10 mouse cellular contexts compared by ENCODE assay signal in genomic region chr19:6288236-6288894, GRCm38 (mm10). TPM values are rescaled to one million over a fixed set of nuclear protein-coding genes. Genes with fewer than 3 reads are reported as not detected.
A peak's percentile ranks its signal among the peaks of the same experiment; 100 is the strongest.
DNase-seq lines count a peak whose midpoint lies in the region; ATAC-seq lines count a peak whose summit lies in the region.
"Had no signal": no experiment of that assay in that cellular context is flagged by ENCODE, and none has a peak within 500 bp of the region (broad histone marks: within the 10 kb centered on the region; RNA-seq: fewer than 3 reads in every experiment).

No protein-coding gene starts in this region.

- no peak for DNase-seq in lung, postnatal 36 days
- no peak for DNase-seq in gastrocnemius, postnatal 4 days (ENCODE audit: low spot score in 2 of 2)
- no peak for DNase-seq in embryo, embryonic 10.5 days (ENCODE audit: low spot score)

- 78% methylated on average over 13 of the region's 13 CpGs for WGBS in forebrain, embryonic 12.5 days
- 75% methylated on average over 13 of the region's 13 CpGs for WGBS in forebrain, embryonic 16.5 days
- 44% methylated on average over 13 of the region's 13 CpGs for WGBS in lung, embryonic 15.5 days
- WGBS in heart, embryonic 11.5 days (ENCODE audit: insufficient replicate concordance) = 73% methylated on average over 13 of the region's 13 CpGs
- 68% methylated on average over 13 of the region's 13 CpGs for WGBS in liver, embryonic 16.5 days (ENCODE audit: insufficient replicate concordance)

- ATAC-seq in forebrain, embryonic 12.5 days (ENCODE audit: low FRiP score) = no peak
- ATAC-seq in forebrain, embryonic 16.5 days = no peak
- no peak for ATAC-seq in lung, embryonic 15.5 days (ENCODE audit: borderline replicate concordance, extremely low read depth, low FRiP score, low TSS enrichment)
- no peak for ATAC-seq in heart, embryonic 11.5 days (replicated peaks; ENCODE audit: insufficient number of reproducible peaks, low FRiP score, low TSS enrichment)
- ATAC-seq in liver, embryonic 16.5 days (ENCODE audit: low read depth) = no peak
- ATAC-seq: forebrain, embryonic 14.5 days had no signal

- no peaks in the 10 kb centered on the region for H3K27me3 ChIP-seq in forebrain, embryonic 12.5 days
- H3K27me3 ChIP-seq in forebrain, embryonic 16.5 days (replicated peaks; ENCODE audit: control insufficient read depth, insufficient read depth, low read length) = no peaks in the 10 kb centered on the region
- H3K27me3 ChIP-seq in lung, embryonic 15.5 days = no peaks in the 10 kb centered on the region
- no peaks in the 10 kb centered on the region for H3K27me3 ChIP-seq in heart, embryonic 11.5 days (ENCODE audit: control insufficient read depth, insufficient read depth, low read length)
- no peaks in the 10 kb centered on the region for H3K27me3 ChIP-seq in liver, embryonic 16.5 days (ENCODE audit: control insufficient read depth, insufficient read depth, low read depth, low read length)
- H3K27me3 ChIP-seq: hindbrain, embryonic 15.5 days had no signal

- no peaks in the 10 kb centered on the region for H3K9me3 ChIP-seq in forebrain, embryonic 12.5 days
- no peaks in the 10 kb centered on the region for H3K9me3 ChIP-seq in forebrain, embryonic 16.5 days (ENCODE audit: control insufficient read depth, low read length)
- no peaks in the 10 kb centered on the region for H3K9me3 ChIP-seq in lung, embryonic 15.5 days
- no peaks in the 10 kb centered on the region for H3K9me3 ChIP-seq in heart, embryonic 11.5 days (replicated peaks; ENCODE audit: control insufficient read depth, low read length)
- no peaks in the 10 kb centered on the region for H3K9me3 ChIP-seq in liver, embryonic 16.5 days (replicated peaks; ENCODE audit: control insufficient read depth, low read length)
- H3K9me3 ChIP-seq: hindbrain, embryonic 15.5 days had no signal

- H3K9ac ChIP-seq in forebrain, embryonic 12.5 days = no peak overlapping the region; the same call in 1 of the 2 replicates
- H3K9ac ChIP-seq in forebrain, embryonic 16.5 days (replicated peaks; ENCODE audit: low read depth, low read length) = no peak overlapping the region
- H3K9ac ChIP-seq in lung, embryonic 15.5 days = no peak overlapping the region
- H3K9ac ChIP-seq in heart, embryonic 11.5 days (ENCODE audit: low read depth, low read length) = peak overlapping the region; percentile 54
- H3K9ac ChIP-seq in liver, embryonic 16.5 days (ENCODE audit: low read depth, low read length) = no peak overlapping the region
- H3K9ac ChIP-seq: hindbrain, embryonic 15.5 days had no signal

- no peak overlapping the region for H3K4me2 ChIP-seq in forebrain, embryonic 12.5 days
- H3K4me2 ChIP-seq in forebrain, embryonic 16.5 days (ENCODE audit: low read length) = no peak overlapping the region
- H3K4me2 ChIP-seq in lung, embryonic 15.5 days = peak overlapping the region; percentile 11; the same call in 1 of the 2 replicates
- no peak overlapping the region for H3K4me2 ChIP-seq in heart, embryonic 11.5 days
- H3K4me2 ChIP-seq in liver, embryonic 16.5 days (ENCODE audit: low read depth, low read length) = no peak overlapping the region
- H3K4me2 ChIP-seq: hindbrain, embryonic 15.5 days had no signal

- no peak overlapping the region for H3K4me3 ChIP-seq in forebrain, embryonic 12.5 days (replicated peaks)
- H3K4me3 ChIP-seq in forebrain, embryonic 16.5 days (replicated peaks; ENCODE audit: low read length) = no peak overlapping the region
- H3K4me3 ChIP-seq in lung, embryonic 15.5 days = no peak overlapping the region
- H3K4me3 ChIP-seq in heart, embryonic 11.5 days (ENCODE audit: low read depth, low read length) = no peak overlapping the region
- H3K4me3 ChIP-seq in liver, embryonic 16.5 days (ENCODE audit: low read depth, low read length) = no peak overlapping the region
- H3K4me3 ChIP-seq: hindbrain, embryonic 15.5 days had no signal

- H3K4me1 ChIP-seq in forebrain, embryonic 12.5 days = peaks cover 4% of the 10 kb centered on the region; the same call in 1 of the 2 replicates
- no peaks in the 10 kb centered on the region for H3K4me1 ChIP-seq in forebrain, embryonic 16.5 days (replicated peaks; ENCODE audit: control insufficient read depth, insufficient read depth, low read length)
- peaks cover 51% of the 10 kb centered on the region for H3K4me1 ChIP-seq in lung, embryonic 15.5 days
- peaks cover 66% of the 10 kb centered on the region for H3K4me1 ChIP-seq in heart, embryonic 11.5 days (ENCODE audit: control insufficient read depth, insufficient read depth, low read length)
- peaks cover 87% of the 10 kb centered on the region for H3K4me1 ChIP-seq in liver, embryonic 16.5 days (ENCODE audit: control insufficient read depth, low read depth, low read length)

- peaks cover 77% of the 10 kb centered on the region for H3K36me3 ChIP-seq in forebrain, embryonic 12.5 days (replicated peaks)
- peaks cover 3% of the 10 kb centered on the region for H3K36me3 ChIP-seq in forebrain, embryonic 16.5 days (ENCODE audit: control insufficient read depth, insufficient read depth)
- H3K36me3 ChIP-seq in lung, embryonic 15.5 days = peaks cover 21% of the 10 kb centered on the region
- H3K36me3 ChIP-seq in heart, embryonic 11.5 days (ENCODE audit: control insufficient read depth, insufficient read depth, low read length) = no peaks in the 10 kb centered on the region; the same call in 1 of the 2 replicates
- H3K36me3 ChIP-seq in liver, embryonic 16.5 days (ENCODE audit: control insufficient read depth, insufficient read depth) = peaks cover 7% of the 10 kb centered on the region; the same call in 1 of the 2 replicates

- 0 out of 2 replicates have a peak overlapping the region, but pooled peaks have one; percentile 36 for H3K27ac ChIP-seq in forebrain, embryonic 12.5 days
- no peak overlapping the region for H3K27ac ChIP-seq in forebrain, embryonic 16.5 days (ENCODE audit: low read length)
- H3K27ac ChIP-seq in lung, embryonic 15.5 days = peak overlapping the region; percentile 84
- peak overlapping the region; percentile 57 for H3K27ac ChIP-seq in heart, embryonic 11.5 days (ENCODE audit: low read depth, low read length)
- peak overlapping the region; percentile 27; the same call in 1 of the 2 replicates for H3K27ac ChIP-seq in liver, embryonic 16.5 days (ENCODE audit: low read length)
- H3K27ac ChIP-seq: hindbrain, embryonic 15.5 days had no signal

RNA-seq across cellular contexts. Expression of gene Ehd1, which starts 11.8 kb away (rescaled TPM):
- 86.6 and 89.0 TPM in 2 replicates for polyA plus RNA-seq in forebrain, embryonic 12.5 days (2016; fragmentation: Nextera tagmentation; extraction: Ambion mirVana)
- 105 and 106 TPM in 2 replicates for polyA plus RNA-seq in forebrain, embryonic 16.5 days (2015; fragmentation: Nextera tagmentation; extraction: Ambion mirVana)
- 66.7 and 76.1 TPM in 2 replicates for polyA plus RNA-seq in lung, embryonic 15.5 days (2015; fragmentation: Nextera tagmentation; extraction: Ambion mirVana)
- 70.0 and 82.8 TPM in 2 replicates for polyA plus RNA-seq in heart, embryonic 11.5 days (2014; fragmentation: Nextera tagmentation; extraction: Ambion mirVana)
- polyA plus RNA-seq in liver, embryonic 16.5 days (2015; fragmentation: Nextera tagmentation; extraction: Ambion mirVana) = 62.1 and 68.6 TPM in 2 replicates
- total RNA-seq in gastrocnemius, postnatal 4 days (2021) = 10 to 100 TPM; 91.3 to 93.9 TPM

RNA-seq across cellular contexts. Expression of gene Cdc42bpg, which starts 17.9 kb away (rescaled TPM):
- 0.36 and 0.38 TPM in 2 replicates for polyA plus RNA-seq in forebrain, embryonic 12.5 days (2016; fragmentation: Nextera tagmentation; extraction: Ambion mirVana)
- polyA plus RNA-seq in forebrain, embryonic 16.5 days (2015; fragmentation: Nextera tagmentation; extraction: Ambion mirVana) = 0.52 and 1.1 TPM in 2 replicates
- polyA plus RNA-seq in lung, embryonic 15.5 days (2015; fragmentation: Nextera tagmentation; extraction: Ambion mirVana) = 0.77 and 0.92 TPM in 2 replicates
- 0.44 and 0.74 TPM in 2 replicates for polyA plus RNA-seq in heart, embryonic 11.5 days (2014; fragmentation: Nextera tagmentation; extraction: Ambion mirVana)
- polyA plus RNA-seq in liver, embryonic 16.5 days (2015; fragmentation: Nextera tagmentation; extraction: Ambion mirVana) = 0.34 and 0.40 TPM in 2 replicates
- total RNA-seq in gastrocnemius, postnatal 4 days (2021) = 1 to 10 TPM; 6.9 to 7.7 TPM

RNA-seq across cellular contexts. Expression of gene Men1, which starts 46.4 kb away (rescaled TPM):
- polyA plus RNA-seq in forebrain, embryonic 12.5 days (2016; fragmentation: Nextera tagmentation; extraction: Ambion mirVana) = 97.1 and 107 TPM in 2 replicates
- polyA plus RNA-seq in forebrain, embryonic 16.5 days (2015; fragmentation: Nextera tagmentation; extraction: Ambion mirVana) = 96.1 and 96.5 TPM in 2 replicates
- 82.6 and 85.7 TPM in 2 replicates for polyA plus RNA-seq in lung, embryonic 15.5 days (2015; fragmentation: Nextera tagmentation; extraction: Ambion mirVana)
- 31.8 and 35.1 TPM in 2 replicates for polyA plus RNA-seq in heart, embryonic 11.5 days (2014; fragmentation: Nextera tagmentation; extraction: Ambion mirVana)
- polyA plus RNA-seq in liver, embryonic 16.5 days (2015; fragmentation: Nextera tagmentation; extraction: Ambion mirVana) = 19.5 and 21.0 TPM in 2 replicates
- total RNA-seq in gastrocnemius, postnatal 4 days (2021) = 10 to 100 TPM; 23.6 to 24.5 TPM

RNA-seq across cellular contexts. Expression of gene Atg2a, which starts 46.9 kb away (rescaled TPM):
- polyA plus RNA-seq in forebrain, embryonic 12.5 days (2016; fragmentation: Nextera tagmentation; extraction: Ambion mirVana) = 12.0 and 14.2 TPM in 2 replicates
- polyA plus RNA-seq in forebrain, embryonic 16.5 days (2015; fragmentation: Nextera tagmentation; extraction: Ambion mirVana) = 11.2 and 13.1 TPM in 2 replicates
- polyA plus RNA-seq in lung, embryonic 15.5 days (2015; fragmentation: Nextera tagmentation; extraction: Ambion mirVana) = 8.9 and 9.3 TPM in 2 replicates
- 6.1 and 8.4 TPM in 2 replicates for polyA plus RNA-seq in heart, embryonic 11.5 days (2014; fragmentation: Nextera tagmentation; extraction: Ambion mirVana)
- polyA plus RNA-seq in liver, embryonic 16.5 days (2015; fragmentation: Nextera tagmentation; extraction: Ambion mirVana) = 4.9 and 6.1 TPM in 2 replicates
- 10 to 100 TPM; 15.5 to 16.7 TPM for total RNA-seq in gastrocnemius, postnatal 4 days (2021)

RNA-seq across cellular contexts. Expression of gene Map4k2, which starts 52.6 kb away (rescaled TPM):
- 14.4 and 15.1 TPM in 2 replicates for polyA plus RNA-seq in forebrain, embryonic 12.5 days (2016; fragmentation: Nextera tagmentation; extraction: Ambion mirVana)
- polyA plus RNA-seq in forebrain, embryonic 16.5 days (2015; fragmentation: Nextera tagmentation; extraction: Ambion mirVana) = 12.3 and 21.2 TPM in 2 replicates
- 19.2 and 22.9 TPM in 2 replicates for polyA plus RNA-seq in lung, embryonic 15.5 days (2015; fragmentation: Nextera tagmentation; extraction: Ambion mirVana)
- polyA plus RNA-seq in heart, embryonic 11.5 days (2014; fragmentation: Nextera tagmentation; extraction: Ambion mirVana) = 9.6 and 10.1 TPM in 2 replicates
- 8.2 and 8.6 TPM in 2 replicates for polyA plus RNA-seq in liver, embryonic 16.5 days (2015; fragmentation: Nextera tagmentation; extraction: Ambion mirVana)
- 10 to 100 TPM; 18.4 to 21.4 TPM for total RNA-seq in gastrocnemius, postnatal 4 days (2021)
